Mouse (Mus musculus) myocyte (in vitro differentiated cells): ENCODE data around the gene Pim1.

ENCODE experiments used
- CEBPB ChIP-seq: IDR thresholded peaks from 2 replicates; pipeline ENCODE4 v1.6.1; 2011; ENCODE audit warnings: mild to moderate bottlenecking, moderate library complexity; ENCODE audit not compliant: poor library complexity, insufficient read depth, severe bottlenecking
- MAX ChIP-seq: IDR thresholded peaks from one replicate; pipeline ENCODE4 v1.6.1; 2011; ENCODE audit warnings: low read depth, mild to moderate bottlenecking, control low read depth
- MYOD1 ChIP-seq, 3 experiments: IDR thresholded peaks; one replicate each; pipeline ENCODE4 v1.6.1; 2011; ENCODE audit warnings: control low read depth in 2 of 3, low read depth in 2 of 3, mild to moderate bottlenecking in 2 of 3, moderate library complexity in 1 of 3; ENCODE audit not compliant: insufficient read length in 2 of 3, control insufficient read depth in 1 of 3
- MYOG ChIP-seq, 3 experiments: IDR thresholded peaks; one replicate each; pipeline ENCODE4 v1.6.1; 2011; ENCODE audit warnings: control low read depth in 2 of 3, low read depth in 2 of 3, mild to moderate bottlenecking in 2 of 3; ENCODE audit not compliant: insufficient read length in 2 of 3, control insufficient read depth in 1 of 3, insufficient read depth in 1 of 3
- POLR2A ChIP-seq: IDR thresholded peaks from one replicate; pipeline ENCODE4 v1.6.1; 2011; ENCODE audit warnings: low read depth, mild to moderate bottlenecking, control low read depth, moderate library complexity; ENCODE audit not compliant: insufficient read length
- SRF ChIP-seq: IDR thresholded peaks from one replicate; pipeline ENCODE4 v1.6.1; 2011; ENCODE audit warnings: low read depth; ENCODE audit not compliant: control insufficient read depth, insufficient read length
- TCF3 ChIP-seq: IDR thresholded peaks from one replicate; pipeline ENCODE4 v1.6.1; 2011; ENCODE audit warnings: low read depth, control low read depth; ENCODE audit not compliant: insufficient read length
- USF1 ChIP-seq: IDR thresholded peaks from one replicate; pipeline ENCODE4 v1.6.1; 2011; ENCODE audit warnings: low read depth, mild to moderate bottlenecking, control low read depth, moderate library complexity

DNA sequence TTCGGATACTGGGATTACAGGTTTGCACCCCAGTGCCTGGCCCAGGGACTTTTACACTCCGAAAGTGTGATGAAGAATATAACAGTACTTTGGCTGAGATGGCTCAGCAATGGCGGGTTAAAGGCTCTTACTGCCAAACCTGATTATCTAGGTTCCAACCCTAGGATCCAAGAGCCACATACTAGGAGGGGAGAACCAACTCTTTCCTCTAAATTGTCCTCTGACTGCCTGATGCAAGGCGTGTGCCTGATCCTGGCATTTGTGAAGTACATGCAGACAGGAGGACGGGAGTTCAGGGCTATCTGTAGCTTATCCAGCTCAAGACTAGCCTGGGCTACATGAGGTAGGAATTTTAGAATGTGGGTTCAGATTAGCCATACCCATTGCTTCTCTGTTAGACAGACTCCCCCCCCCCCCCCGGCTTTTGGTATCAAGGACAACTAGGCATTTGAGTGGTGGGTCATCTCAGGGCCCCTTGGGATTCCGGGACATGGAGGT, 9.7 kb downstream of the Pim1 start:
- TF ChIP-seq SRF (no peak), USF1 (no peak), CEBPB (no peak), POLR2A (no peak), MAX (no peak), TCF3 (no peak), MYOD1 (IDR thresholded peaks at IDR 0.05; ENCODE audit: control insufficient read depth in 1 of 3, insufficient read length in 2 of 3, low read depth in 2 of 3) (no peak), MYOG (IDR thresholded peaks at IDR 0.05; ENCODE audit: control insufficient read depth in 1 of 3, insufficient read depth in 1 of 3, insufficient read length in 2 of 3, low read depth in 2 of 3) (no peak)
